Mouse (Mus musculus) forebrain, embryonic 11.5 days (tissue): ENCODE results near the gene Kif3a. TPM values are rescaled to one million over a fixed set of nuclear protein-coding genes. Genes with fewer than 3 reads are reported as not detected.

ENCODE experiments used
- ATAC-seq: fragments of 200-750 bp; cut with Nextera tagmentation; replicated peaks from 2 replicates; pipeline ENCODE4 v1.8.0; 2017; ENCODE audit warnings: moderate TSS enrichment; ENCODE audit not compliant: low FRiP score
- DNase-seq: peaks from one replicate; pipeline ENCODE4 v3.0.0-alpha.2; 2017; ENCODE audit warnings: low spot score
- H3K27ac ChIP-seq: fragments of 300-500 bp; sonication (generic); 2 replicates; pipeline ENCODE4 v1.5.1; 2014; ENCODE audit warnings: low read depth, low read length
- H3K27me3 ChIP-seq: fragments of 300-500 bp; sonication (generic); 2 replicates; pipeline ENCODE4 v1.6.1; 2014; ENCODE audit warnings: mild to moderate bottlenecking, low read length, mixed read lengths; ENCODE audit not compliant: control insufficient read depth, insufficient read depth
- H3K36me3 ChIP-seq: fragments of 300-500 bp; sonication (generic); 2 replicates; pipeline ENCODE4 v1.6.1; 2014; ENCODE audit warnings: mild to moderate bottlenecking, low read length, moderate library complexity, mixed read lengths; ENCODE audit not compliant: control insufficient read depth, insufficient read depth
- H3K4me1 ChIP-seq: fragments of 300-500 bp; sonication (generic); replicated peaks from 2 replicates; pipeline ENCODE4 v1.6.1; 2014; ENCODE audit warnings: low read length, mixed read lengths; ENCODE audit not compliant: control insufficient read depth, insufficient read depth
- H3K4me2 ChIP-seq: fragments of 300-500 bp; sonication (generic); 2 replicates; pipeline ENCODE4 v1.6.1; 2014; ENCODE audit warnings: low read depth, mild to moderate bottlenecking, low read length, moderate library complexity, mixed read lengths; ENCODE audit not compliant: severe bottlenecking
- H3K4me3 ChIP-seq: fragments of 300-500 bp; sonication (generic); 2 replicates; pipeline ENCODE4 v1.5.1; 2014; ENCODE audit warnings: low read depth, low read length
- H3K9ac ChIP-seq: fragments of 300-500 bp; sonication (generic); 2 replicates; pipeline ENCODE4 v1.6.1; 2014; ENCODE audit warnings: low read length
- H3K9me3 ChIP-seq: fragments of 300-500 bp; sonication (generic); 2 replicates; pipeline ENCODE4 v1.6.1; 2016; ENCODE audit warnings: low read length, mixed read lengths; ENCODE audit not compliant: control insufficient read depth
- WGBS: fragments of 180-500 bp; shearing (Covaris S2); extraction: QIAGEN DNeasy Blood & Tissue Kit; methylation state at CpG from one replicate; pipeline ENCODE4 v1.1.7; 2014; 5-methylcytosine and 5-hydroxymethylcytosine counted together
- polyA plus RNA-seq: library from polyadenylated mRNA; unstranded; fragments of >200 nt; fragmentation: Nextera tagmentation; extraction: Ambion mirVana; gene quantifications from 2 replicates; pipeline ENCODE4 v1.2.1, GENCODE M21; 2014

Kif3a gene
- polyA plus RNA-seq, 1 experiment from 2014 or later: 78.6 TPM

DNA sequence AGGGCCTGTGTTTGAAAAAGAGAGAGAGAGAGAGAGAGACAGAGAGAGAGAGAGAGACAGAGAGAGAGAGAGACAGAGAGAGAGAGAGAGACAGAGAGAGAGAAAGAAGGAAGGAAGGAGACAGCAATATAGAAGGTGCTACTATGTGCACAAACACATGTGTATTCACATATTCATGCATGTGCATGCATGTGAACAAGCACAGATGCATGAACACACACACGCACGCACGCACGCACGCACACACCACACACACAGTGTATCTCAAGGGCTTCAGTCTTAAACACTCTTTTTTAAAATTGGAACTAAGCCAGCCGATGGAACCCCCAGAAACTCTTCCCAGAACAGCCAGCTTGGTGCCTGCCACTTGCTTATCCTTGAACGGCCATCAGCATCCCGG lies 48.4 kb downstream of the Kif3a start:
- ATAC-seq: no peak
- Histone ChIP-seq H3K27ac (no peak overlapping the region), H3K4me3 (no peak overlapping the region), H3K36me3 (no peaks in the 10 kb centered on the region), H3K9me3 (no peaks in the 10 kb centered on the region), H3K4me1 (no peaks in the 10 kb centered on the region), H3K4me2 (no peak overlapping the region), H3K27me3 (no peaks in the 10 kb centered on the region), H3K9ac (no peak overlapping the region)
- 97% methylated on average over 8 of the region's 8 CpGs for WGBS
- DNase-seq: no peak

DNA sequence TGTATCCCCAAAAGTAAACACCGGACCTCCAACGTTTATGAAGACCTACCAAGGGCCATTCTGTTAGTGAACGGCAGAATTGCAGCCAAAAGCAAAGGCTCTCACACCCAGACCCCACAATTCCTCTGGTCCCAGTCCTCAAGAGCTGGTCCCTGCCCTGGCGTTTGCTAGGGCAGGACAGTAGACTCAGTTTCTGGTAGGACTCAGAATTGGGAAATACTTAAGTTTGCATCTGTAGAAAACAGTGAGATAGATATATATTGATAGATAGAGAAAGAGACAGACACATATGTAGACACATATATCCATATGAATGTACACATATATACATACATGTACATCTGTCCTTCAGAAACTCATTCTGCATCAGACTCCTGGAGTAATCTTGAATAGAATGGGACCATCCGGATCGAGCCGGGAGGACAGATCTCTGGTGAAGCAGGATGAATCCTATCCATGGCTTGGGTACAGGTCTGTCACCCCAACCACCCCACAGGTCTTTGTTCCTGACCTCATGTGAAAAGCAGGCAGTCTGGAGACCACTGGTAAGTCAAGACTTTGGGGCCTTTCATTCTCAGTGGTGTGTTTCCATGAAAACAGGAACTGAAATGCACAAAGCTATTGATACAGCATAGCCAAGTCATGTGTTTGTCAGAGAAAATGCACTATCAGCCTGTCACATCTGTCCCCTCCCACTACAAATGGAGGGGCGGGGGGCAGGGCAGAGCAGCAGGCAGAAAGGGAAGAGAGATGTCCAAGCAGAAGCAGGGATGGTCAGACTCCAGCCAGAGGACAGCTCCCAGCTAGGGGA lies 49.8 kb downstream of the Kif3a start:
- Histone ChIP-seq H3K27me3 (no peaks in the 10 kb centered on the region), H3K9me3 (no peaks in the 10 kb centered on the region), H3K4me2 (no peak overlapping the region), H3K4me3 (no peak overlapping the region), H3K4me1 (no peaks in the 10 kb centered on the region), H3K27ac (no peak overlapping the region), H3K9ac (no peak overlapping the region), H3K36me3 (no peaks in the 10 kb centered on the region)
- ATAC-seq (no peak), DNase-seq (no peak)
- WGBS: 84% methylated on average over 8 of the region's 8 CpGs

DNA sequence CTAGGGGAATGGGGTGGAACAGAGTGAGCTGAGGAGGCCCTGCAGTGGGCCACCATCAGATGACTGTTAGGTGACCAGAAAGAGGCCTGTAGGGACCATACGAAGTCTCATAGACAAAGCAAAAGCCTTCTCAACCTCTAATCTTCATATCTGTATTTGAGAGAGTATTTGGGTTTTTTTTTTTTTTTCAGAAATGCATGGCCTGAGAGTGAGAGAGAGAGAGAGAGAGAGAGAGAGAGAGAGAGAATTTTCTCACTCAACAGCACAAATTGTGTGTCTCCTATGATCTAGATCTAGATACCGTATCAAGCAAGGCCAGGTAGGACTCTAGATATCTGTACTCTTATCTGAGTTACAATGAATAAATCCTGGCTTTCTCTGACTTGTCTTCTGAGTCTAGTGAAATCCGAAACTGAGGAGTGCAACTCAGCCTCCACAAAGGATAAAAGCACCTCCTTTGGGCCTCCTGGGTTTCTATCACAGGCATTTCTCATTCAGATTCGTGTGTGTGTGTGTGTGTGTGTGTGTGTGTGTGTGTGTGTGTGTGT lies 50.5 kb downstream of the Kif3a start:
- 56% methylated on average over 4 of the region's 4 CpGs for WGBS
- Histone ChIP-seq H3K27me3 (no peaks in the 10 kb centered on the region), H3K36me3 (no peaks in the 10 kb centered on the region), H3K9me3 (no peaks in the 10 kb centered on the region), H3K27ac (no peak overlapping the region), H3K4me1 (no peaks in the 10 kb centered on the region), H3K9ac (no peak overlapping the region), H3K4me3 (no peak overlapping the region), H3K4me2 (no peak overlapping the region)
- ATAC-seq (no peak), DNase-seq (no peak)

DNA sequence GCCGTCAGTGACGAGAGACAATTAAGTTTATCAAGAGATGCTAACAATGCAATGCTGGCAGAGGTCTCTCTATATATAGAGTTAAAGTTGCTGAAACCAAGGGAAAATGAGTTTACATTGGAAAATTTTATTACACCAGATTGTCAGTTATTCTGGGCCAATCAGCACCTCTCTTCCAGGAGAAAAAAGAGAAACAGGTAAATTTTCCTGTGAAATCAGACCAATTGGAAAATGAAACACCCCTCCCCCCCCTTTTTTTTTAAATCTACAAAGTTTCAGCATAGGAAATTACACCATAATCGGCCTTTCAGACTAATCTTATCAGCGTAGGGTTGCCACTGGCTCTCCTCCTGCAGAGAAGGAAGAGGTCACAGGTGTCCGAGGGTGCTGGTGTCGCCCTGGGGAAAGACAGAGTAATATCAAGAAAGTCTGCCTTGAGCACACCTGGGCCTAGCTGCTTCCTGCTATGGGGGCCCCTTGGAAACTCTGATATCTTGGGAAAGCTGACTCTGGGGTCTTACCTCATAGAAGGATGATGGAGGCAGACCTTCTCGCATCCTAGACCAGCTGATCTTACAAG lies 51.5 kb downstream of the Kif3a start, which contains the start of gene Il4:
Il4 (minus strand) TSS at position 51 of the 580 bp plus-strand sequence.
- Histone ChIP-seq H3K4me1 (no peaks in the 10 kb centered on the region), H3K4me2 (no peak within 1 kb of the TSS), H3K9me3 (no peaks in the 10 kb centered on the region), H3K36me3 (no peaks in the 10 kb centered on the region), H3K27ac (no peak within 1 kb of the TSS), H3K4me3 (no peak within 1 kb of the TSS), H3K9ac (no peak within 1 kb of the TSS), H3K27me3 (no peaks in the 10 kb centered on the region)
- DNase-seq (no peak), ATAC-seq (no peak)
- 87% methylated on average over 7 of the region's 7 CpGs for WGBS

DNA sequence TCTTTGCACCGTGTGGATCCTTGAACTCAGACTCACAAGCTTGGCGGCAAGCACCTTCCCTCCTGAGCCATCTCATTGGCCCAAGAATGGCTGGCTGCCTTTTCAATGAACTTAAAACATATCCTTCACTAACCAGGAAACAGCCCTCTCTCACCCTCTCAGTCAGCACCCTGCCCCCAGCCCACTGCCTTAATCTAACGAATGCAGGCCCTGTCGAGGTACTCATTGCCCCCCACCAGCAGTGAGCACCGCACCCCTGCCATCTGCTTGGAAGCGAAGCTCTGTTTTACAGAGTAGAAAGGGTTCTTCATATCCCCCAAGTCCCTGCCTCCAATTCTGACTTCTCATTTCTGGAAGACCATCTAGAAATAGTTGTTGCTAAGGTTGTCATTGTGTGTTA lies 52.2 kb downstream of the Kif3a start:
- no peak for ATAC-seq
- WGBS: 70% methylated on average over 6 of the region's 6 CpGs

DNA sequence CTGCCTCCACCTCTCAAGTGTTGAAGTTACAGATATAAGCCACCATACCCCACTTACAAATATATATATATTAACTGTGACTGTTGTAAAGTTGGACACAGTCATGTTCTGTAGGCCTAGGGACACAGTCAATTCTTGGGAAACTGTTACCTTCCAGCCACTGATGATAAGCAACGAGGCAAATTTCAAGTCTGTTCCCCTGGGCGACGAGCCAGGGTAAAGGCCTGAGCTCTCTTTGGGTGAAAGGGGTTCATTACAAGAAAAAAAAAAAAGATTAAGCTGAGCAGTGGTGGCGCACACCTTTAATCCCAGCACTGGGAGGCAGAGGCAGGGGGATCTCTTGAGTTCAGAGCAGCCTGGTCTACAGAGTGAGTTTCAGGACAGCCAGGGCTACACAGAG lies 52.9 kb downstream of the Kif3a start:
- 92% methylated on average over 4 of the region's 4 CpGs for WGBS
- H3K36me3 ChIP-seq: no peaks in the 10 kb centered on the region
- H3K27ac ChIP-seq: no peak overlapping the region
- H3K9ac ChIP-seq: no peak overlapping the region
- no peaks in the 10 kb centered on the region for H3K4me1 ChIP-seq
- ATAC-seq: no peak
- no peak for DNase-seq
- H3K4me2 ChIP-seq: no peak overlapping the region
- no peaks in the 10 kb centered on the region for H3K9me3 ChIP-seq
- no peak overlapping the region for H3K4me3 ChIP-seq
- H3K27me3 ChIP-seq: no peaks in the 10 kb centered on the region

More for the DNA sequence above, 52.2 kb downstream of the Kif3a start:
- H3K4me1 ChIP-seq: no peaks in the 10 kb centered on the region
- no peak overlapping the region for H3K27ac ChIP-seq
- no peaks in the 10 kb centered on the region for H3K36me3 ChIP-seq
- H3K9ac ChIP-seq: no peak overlapping the region
- DNase-seq: no peak
- no peak overlapping the region for H3K4me3 ChIP-seq
- no peaks in the 10 kb centered on the region for H3K9me3 ChIP-seq
- H3K4me2 ChIP-seq: no peak overlapping the region
- H3K27me3 ChIP-seq: no peaks in the 10 kb centered on the region

DNA sequence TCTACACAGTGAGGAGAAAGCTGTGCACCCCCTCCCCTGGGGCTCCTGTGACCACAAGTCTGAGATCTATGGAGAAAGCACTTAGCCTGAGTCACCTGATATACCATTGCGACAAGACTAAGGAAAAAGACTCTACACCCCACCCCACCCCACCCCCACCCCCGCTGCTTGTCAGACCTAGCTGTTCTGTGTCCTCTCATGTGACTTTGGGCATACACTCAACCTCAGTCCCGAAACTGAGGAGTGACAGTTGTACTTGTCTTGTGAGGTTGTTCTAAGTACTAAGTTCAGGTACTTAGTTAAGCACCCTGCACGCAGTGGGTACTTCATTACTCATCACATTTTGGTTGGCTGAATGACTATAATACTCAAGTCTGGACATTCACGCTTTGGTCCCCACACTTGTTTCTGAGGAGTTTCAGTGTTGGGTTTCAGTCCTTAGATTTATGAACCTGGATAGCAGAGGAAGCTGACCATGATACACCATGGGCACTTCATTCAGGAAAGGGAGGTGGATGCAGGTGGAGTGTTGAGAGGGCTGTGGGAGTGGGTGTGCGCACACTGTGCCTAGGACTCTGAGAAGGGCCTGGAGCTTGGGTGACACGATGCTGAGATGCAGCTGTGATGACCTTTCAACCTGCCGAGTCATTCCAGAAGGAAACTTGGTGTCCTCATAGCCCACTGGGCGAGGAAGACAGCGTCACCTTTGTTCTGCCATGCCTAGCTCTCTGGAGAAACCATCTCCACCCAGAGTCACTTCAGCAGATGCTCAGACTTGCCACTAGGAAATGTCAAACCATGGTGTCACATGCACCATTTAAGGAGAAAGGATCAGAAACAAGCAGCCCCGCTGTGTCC lies 54.6 kb downstream of the Kif3a start:
- Histone ChIP-seq H3K9me3 (no peaks in the 10 kb centered on the region), H3K27me3 (no peaks in the 10 kb centered on the region), H3K4me1 (no peaks in the 10 kb centered on the region; the same call in 1 of the 2 replicates)

DNA sequence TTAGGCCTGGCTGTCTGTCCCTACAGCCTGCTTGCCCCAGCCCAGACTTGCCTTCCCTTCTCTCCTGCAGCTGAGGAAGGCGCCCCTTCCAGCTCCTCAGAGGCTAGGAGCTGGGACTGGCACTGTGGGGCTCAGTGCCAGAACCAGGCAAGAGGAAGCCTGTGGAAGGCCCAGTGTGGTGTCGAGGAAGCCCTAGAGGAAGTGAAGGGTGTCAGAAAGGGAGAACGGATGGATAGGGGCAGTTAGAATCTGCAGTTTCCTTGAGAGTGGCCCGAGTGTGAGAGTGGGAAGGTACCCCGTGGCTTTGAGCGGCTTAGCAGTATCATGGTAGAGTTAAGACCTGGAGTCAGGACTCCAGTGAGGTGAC lies 55.2 kb downstream of the Kif3a start:
- WGBS: 88% methylated on average over 6 of the region's 6 CpGs
- Histone ChIP-seq H3K4me1 (no peaks in the 10 kb centered on the region; the same call in 1 of the 2 replicates), H3K27ac (no peak overlapping the region), H3K4me3 (no peak overlapping the region), H3K9ac (no peak overlapping the region), H3K9me3 (no peaks in the 10 kb centered on the region), H3K27me3 (no peaks in the 10 kb centered on the region), H3K36me3 (no peaks in the 10 kb centered on the region), H3K4me2 (no peak overlapping the region)
- DNase-seq (no peak), ATAC-seq (no peak)

More for the DNA sequence above, 54.6 kb downstream of the Kif3a start:
- H3K9ac ChIP-seq: no peak overlapping the region
- ATAC-seq: no peak
- H3K4me3 ChIP-seq: no peak overlapping the region
- H3K4me2 ChIP-seq: no peak overlapping the region
- WGBS: 90% methylated on average over 11 of the region's 11 CpGs
- no peaks in the 10 kb centered on the region for H3K36me3 ChIP-seq
- no peak for DNase-seq
- no peak overlapping the region for H3K27ac ChIP-seq
